Mouse (Mus musculus) limb, embryonic 14.5 days (tissue): ENCODE measurements around the gene Tbxas1. TPM values are rescaled to one million over a fixed set of nuclear protein-coding genes. Genes with fewer than 3 reads are reported as not detected.

Experiments used
- ATAC-seq: fragments of 200-750 bp; cut with Nextera tagmentation; 2 replicates; pipeline ENCODE4 v1.8.0; 2017; ENCODE audit warnings: low read depth, moderate number of reproducible peaks, moderate TSS enrichment; ENCODE audit not compliant: low FRiP score
- DNase-seq: peaks from one replicate; pipeline ENCODE4 v3.0.0-alpha.2; 2015; ENCODE audit warnings: low spot score
- H3K27ac ChIP-seq: fragments of 300-500 bp; sonication (generic); replicated peaks from 2 replicates; pipeline ENCODE4 v1.5.1; 2014; ENCODE audit warnings: low read depth, mild to moderate bottlenecking, low read length, moderate library complexity, mixed read lengths
- H3K27me3 ChIP-seq: fragments of 300-500 bp; sonication (generic); 2 replicates; pipeline ENCODE4 v1.6.1; 2014; ENCODE audit warnings: low read length, mixed read lengths; ENCODE audit not compliant: control insufficient read depth, insufficient read depth
- H3K36me3 ChIP-seq: fragments of 300-500 bp; sonication (generic); 2 replicates; pipeline ENCODE4 v1.6.1; 2014; ENCODE audit warnings: mild to moderate bottlenecking, low read length, moderate library complexity, mixed read lengths; ENCODE audit not compliant: control insufficient read depth, insufficient read depth
- H3K4me1 ChIP-seq: fragments of 300-500 bp; sonication (generic); 2 replicates; pipeline ENCODE4 v1.6.1; 2014; ENCODE audit warnings: antibody characterized with exemption, low read length, mixed read lengths; ENCODE audit not compliant: control insufficient read depth, insufficient read depth
- H3K4me2 ChIP-seq: fragments of 300-500 bp; sonication (generic); replicated peaks from 2 replicates; pipeline ENCODE4 v1.6.1; 2014; ENCODE audit warnings: low read depth, mild to moderate bottlenecking, low read length, moderate library complexity; ENCODE audit not compliant: severe bottlenecking
- H3K4me3 ChIP-seq: fragments of 300-500 bp; sonication (generic); replicated peaks from 2 replicates; pipeline ENCODE4 v1.5.1; 2014; ENCODE audit warnings: low read length
- H3K9ac ChIP-seq: fragments of 300-500 bp; sonication (generic); 2 replicates; pipeline ENCODE4 v1.6.1; 2014; ENCODE audit warnings: mild to moderate bottlenecking, low read depth, low read length, moderate library complexity; ENCODE audit not compliant: severe bottlenecking
- H3K9me3 ChIP-seq: fragments of 300-500 bp; sonication (generic); 2 replicates; pipeline ENCODE4 v1.6.1; 2016; ENCODE audit warnings: low read length; ENCODE audit not compliant: control insufficient read depth
- POLR2A ChIP-seq: fragments of 200-500 bp; IDR thresholded peaks from 2 replicates; pipeline ENCODE4 v1.8.0; 2012; ENCODE audit warnings: inconsistent platforms, mild to moderate bottlenecking, moderate library complexity, borderline replicate concordance; ENCODE audit not compliant: insufficient read depth, insufficient read length; ENCODE audit errors: extremely low read depth
- WGBS: fragments of 180-500 bp; shearing (Covaris S2); extraction: QIAGEN DNeasy Blood & Tissue Kit; methylation state at CpG from one replicate; pipeline ENCODE4 v1.1.7; 2014; 5-methylcytosine and 5-hydroxymethylcytosine counted together
- polyA plus RNA-seq, 2 experiments: library from polyadenylated mRNA; depleted of rRNA in 1 of 2; stranded (reverse) in 1 of 2; unstranded in 1 of 2; fragments of >200 nt; fragmentation: Nextera tagmentation in 1 of 2; extraction: Ambion mirVana in 1 of 2; gene quantifications; 2 replicates each; pipeline versions ENCODE4 v1.2.1 to v1.2.3; 2012 to 2014

Gene Tbxas1
- polyA plus RNA-seq, 2 experiments: 1.8 to 2.6 TPM

GRCm38 (mm10) chr6:38881468-38881867 is 6.3 kb downstream of the Tbxas1 start:
- Histone ChIP-seq H3K27ac (no peak overlapping the region), H3K4me3 (no peak overlapping the region), H3K36me3 (no peaks in the 10 kb centered on the region), H3K4me2 (no peak overlapping the region), H3K4me1 (peaks cover 18% of the 10 kb centered on the region), H3K9ac (no peak overlapping the region), H3K9me3 (no peaks in the 10 kb centered on the region), H3K27me3 (no peaks in the 10 kb centered on the region)
- WGBS: 61% methylated on average over 2 of the region's 2 CpGs
- no peak for DNase-seq
- TF ChIP-seq POLR2A: no peak
- ATAC-seq: no peak

GRCm38 (mm10) chr6:38881975-38882374 is 6.8 kb downstream of the Tbxas1 start:
- H3K4me2 ChIP-seq: no peak overlapping the region
- WGBS: 58% methylated on average over 6 of the region's 6 CpGs
- no peak for TF ChIP-seq POLR2A
- no peaks in the 10 kb centered on the region for H3K36me3 ChIP-seq
- DNase-seq (no peak), ATAC-seq (no peak)
- no peak overlapping the region for H3K27ac ChIP-seq
- no peaks in the 10 kb centered on the region for H3K27me3 ChIP-seq
- H3K9ac ChIP-seq: no peak overlapping the region
- peaks cover 18% of the 10 kb centered on the region for H3K4me1 ChIP-seq
- H3K4me3 ChIP-seq: no peak overlapping the region
- H3K9me3 ChIP-seq: no peaks in the 10 kb centered on the region

GRCm38 (mm10) chr6:38882728-38883171 is 7.5 kb downstream of the Tbxas1 start:
- H3K27ac ChIP-seq: no peak overlapping the region
- whole genome bisulfite sequencing: 42% methylated on average over 6 of the region's 6 CpGs
- H3K4me3 ChIP-seq: no peak overlapping the region
- no peak for TF ChIP-seq POLR2A
- H3K36me3 ChIP-seq: no peaks in the 10 kb centered on the region
- no peaks in the 10 kb centered on the region for H3K9me3 ChIP-seq
- DNase-seq (no peak), ATAC-seq (no peak)
- peaks cover 15% of the 10 kb centered on the region for H3K4me1 ChIP-seq
- no peak overlapping the region for H3K9ac ChIP-seq
- no peak overlapping the region for H3K4me2 ChIP-seq
- no peaks in the 10 kb centered on the region for H3K27me3 ChIP-seq

- 59% methylated on average over 3 of the region's 3 CpGs for WGBS
- Histone ChIP-seq H3K9ac (no peak overlapping the region), H3K27me3 (no peaks in the 10 kb centered on the region), H3K36me3 (no peaks in the 10 kb centered on the region), H3K4me2 (no peak overlapping the region), H3K27ac (no peak overlapping the region), H3K4me1 (peaks cover 15% of the 10 kb centered on the region), H3K4me3 (no peak overlapping the region), H3K9me3 (no peaks in the 10 kb centered on the region)
- DNase-seq (no peak), ATAC-seq (no peak)
- no peak for TF ChIP-seq POLR2A
Observed at GRCm38 (mm10) chr6:38884482-38884881, 9.3 kb downstream of the Tbxas1 start.

- no peak for DNase-seq
- Histone ChIP-seq H3K4me2 (no peak overlapping the region), H3K36me3 (no peaks in the 10 kb centered on the region), H3K27ac (no peak overlapping the region), H3K27me3 (no peaks in the 10 kb centered on the region), H3K9me3 (no peaks in the 10 kb centered on the region), H3K9ac (no peak overlapping the region), H3K4me3 (no peak overlapping the region), H3K4me1 (peaks cover 15% of the 10 kb centered on the region)
- no peak for ATAC-seq
- no peak for TF ChIP-seq POLR2A
- WGBS: 76% methylated on average over 1 of the region's 1 CpGs
Observed at GRCm38 (mm10) chr6:38885132-38885531, 9.9 kb downstream of the Tbxas1 start.

GRCm38 (mm10) chr6:38887436-38887835 is 12.2 kb downstream of the Tbxas1 start:
- Histone ChIP-seq H3K36me3 (no peaks in the 10 kb centered on the region), H3K4me3 (no peak overlapping the region), H3K4me2 (no peak overlapping the region), H3K9me3 (no peaks in the 10 kb centered on the region), H3K27ac (no peak overlapping the region), H3K4me1 (peaks cover 15% of the 10 kb centered on the region), H3K27me3 (no peaks in the 10 kb centered on the region), H3K9ac (no peak overlapping the region)
- no peak for TF ChIP-seq POLR2A
- WGBS: 89% methylated on average over 4 of the region's 4 CpGs
- ATAC-seq (no peak), DNase-seq (no peak)
